Mouse (Mus musculus) layer of hippocampus, postnatal 14 days (tissue): ENCODE results near the gene Krtap10-10. TPM values are rescaled to one million over a fixed set of nuclear protein-coding genes. Genes with fewer than 3 reads are reported as not detected.

ENCODE experiments used
- DNase-seq, 2 experiments: peaks; one replicate each; pipeline ENCODE4 v3.0.0; 2021 to 2022; ENCODE audit warnings: low spot score in 2 of 2, mixed read lengths in 1 of 2
- total RNA-seq, 2 experiments: library from RNA; stranded (reverse); gene quantifications; 2 replicates each; pipeline ENCODE4 v1.2.3; 2021

Krtap10-10 gene
- total RNA-seq, 2 experiments from 2014 or later: not detected

GRCm38 (mm10) chr10:77864762-77865143, 29.0 kb downstream of the Krtap10-10 start:
- no peak for DNase-seq

DNA sequence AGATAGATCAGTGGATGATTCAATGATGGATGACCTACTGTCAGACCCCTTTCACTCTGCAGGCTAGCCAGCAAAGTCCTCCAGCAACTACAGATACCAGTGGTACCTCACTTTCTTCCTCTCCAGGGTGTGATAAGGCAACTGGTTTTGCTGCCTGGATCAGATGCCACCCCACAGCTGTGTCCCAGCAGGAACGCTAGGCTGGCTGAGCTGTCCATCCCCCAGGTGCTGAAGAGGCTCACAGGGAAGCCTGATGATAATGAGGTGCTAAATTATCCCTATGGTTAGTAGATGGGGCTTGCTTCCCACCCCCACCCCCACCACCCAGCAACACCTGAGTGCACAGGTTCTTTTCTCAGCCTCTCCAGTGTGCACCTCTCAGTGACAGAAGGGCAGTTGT, 31.8 kb downstream of the Krtap10-10 start:
- no peak for DNase-seq

DNA sequence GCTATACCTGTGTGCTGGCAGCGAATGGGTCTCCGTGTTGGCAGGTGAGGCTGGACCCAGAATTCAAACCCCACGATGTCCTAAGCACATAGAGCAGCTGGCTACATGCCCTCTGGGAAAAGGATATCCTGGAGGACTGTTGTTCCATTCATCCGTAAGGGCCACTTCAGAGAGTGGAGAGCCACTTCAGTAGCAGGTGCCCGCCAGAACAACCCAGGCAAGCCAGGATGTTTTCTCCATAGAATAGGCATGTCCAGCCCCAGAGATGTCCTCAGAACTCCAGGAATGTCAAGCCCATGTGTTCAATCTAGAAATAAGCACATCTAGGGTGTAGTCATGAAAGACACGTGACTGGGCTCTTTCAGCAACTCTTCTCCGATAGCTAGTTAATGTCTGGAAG, 33.9 kb downstream of the Krtap10-10 start:
- no peak for DNase-seq

DNA sequence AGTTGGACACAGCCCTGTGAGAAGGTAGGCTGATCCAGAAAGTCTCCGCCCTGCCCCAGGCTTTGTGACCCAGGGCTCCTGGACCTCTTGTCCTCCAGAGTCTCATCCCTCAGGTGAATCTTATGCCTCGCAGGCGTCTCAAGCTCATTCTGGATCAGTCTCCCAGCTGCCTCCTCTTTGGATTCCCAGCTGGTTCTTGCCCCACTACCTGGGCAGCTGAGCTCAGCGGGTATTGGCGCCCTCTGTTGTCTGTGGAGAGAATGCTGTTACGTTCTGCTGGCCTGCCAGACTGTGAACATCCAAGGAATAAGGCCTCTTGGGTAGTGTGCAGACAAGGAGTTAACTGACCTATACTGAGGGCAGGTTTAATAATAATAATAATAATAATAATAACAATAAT, 43.2 kb downstream of the Krtap10-10 start:
- DNase-seq: peak in 1 of 2 experiments; percentile 24

GRCm38 (mm10) chr10:77880305-77880704, 44.6 kb downstream of the Krtap10-10 start:
- DNase-seq: no peak

DNA sequence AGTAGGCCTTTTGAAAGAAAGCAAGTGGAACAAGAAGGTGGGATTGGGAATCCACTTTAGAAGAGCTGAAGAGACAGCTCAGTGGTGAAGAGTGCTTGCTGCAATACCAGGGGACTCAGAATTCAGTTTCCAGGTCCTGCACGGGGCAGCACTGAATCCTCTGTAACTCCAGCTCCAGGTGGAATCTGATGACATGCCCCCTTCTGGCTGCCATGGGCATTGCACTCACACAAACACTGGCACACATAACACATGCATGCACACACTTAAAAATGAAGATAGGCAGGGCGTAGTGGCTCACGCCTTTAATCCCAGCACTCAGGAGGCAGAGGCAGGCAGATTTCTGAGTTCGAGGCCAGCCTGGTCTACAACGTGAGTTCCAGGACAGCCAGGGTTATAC, 46.8 kb downstream of the Krtap10-10 start:
- no peak for DNase-seq

DNA sequence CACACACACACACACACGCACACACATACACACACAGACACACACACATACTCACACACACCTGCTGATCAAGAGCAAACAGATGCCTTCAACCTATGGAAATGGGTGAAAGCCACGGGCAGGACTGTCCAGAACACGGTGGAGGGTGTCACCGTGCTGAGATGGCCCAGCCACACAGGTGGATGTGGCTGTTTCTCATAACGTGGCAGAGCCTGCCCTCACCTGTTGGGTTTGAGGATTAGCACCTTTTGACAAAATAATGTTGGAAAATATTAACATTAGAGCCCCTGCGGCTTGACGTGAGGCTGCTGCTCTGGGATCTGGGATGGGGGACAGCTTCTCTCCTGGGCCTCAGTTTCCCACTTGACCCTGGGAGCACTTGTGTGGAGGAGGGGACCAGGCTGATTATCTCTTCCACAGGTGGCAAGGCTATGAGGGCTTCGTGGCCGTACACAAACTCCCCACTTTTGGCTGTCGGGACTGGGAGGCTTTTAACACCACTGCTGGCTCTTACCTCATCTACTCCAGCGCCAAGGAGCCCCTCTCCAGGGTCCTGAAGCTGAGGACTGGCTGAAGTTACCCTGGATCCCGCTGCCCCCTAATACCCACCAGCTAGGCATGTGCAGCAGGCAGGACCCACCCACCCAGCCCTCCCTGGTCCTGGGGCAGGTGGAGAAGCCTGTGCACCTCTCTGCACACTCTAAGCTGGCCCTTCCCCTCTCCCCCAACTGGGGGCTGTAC, 50.4 kb downstream of the Krtap10-10 start:
- DNase-seq: no peak

Other genes with a start within 250 kb of the Krtap10-10 start
- 100 to 1,000 TPM; 116 to 134 TPM for gene Sumo3, start 229.8 kb upstream of the Krtap10-10 start, total RNA-seq
- gene Gm49325, start 229.8 kb upstream of the Krtap10-10 start, total RNA-seq: 10 to 100 TPM; 12.6 to 19.9 TPM
- 10 to 100 TPM; 63.9 to 69.0 TPM for gene Ube2g2, start 213.7 kb upstream of the Krtap10-10 start, total RNA-seq
- gene Tspear, start 149.4 kb upstream of the Krtap10-10 start, total RNA-seq: under 1 TPM in 1 of 2 experiments, not detected in 1; 0.14 TPM
- gene Gm19402, start 145.2 kb upstream of the Krtap10-10 start, total RNA-seq: not detected
- gene Gm9508, start 138.7 kb upstream of the Krtap10-10 start, total RNA-seq: not detected
- not detected for gene Gm10272, start 129.3 kb upstream of the Krtap10-10 start, total RNA-seq
- not detected for gene Gm10024, start 124.5 kb upstream of the Krtap10-10 start, total RNA-seq
- gene Gm10142, start 120.1 kb upstream of the Krtap10-10 start, total RNA-seq: not detected
- gene Krtap12-1, start 115.3 kb upstream of the Krtap10-10 start, total RNA-seq: not detected
- not detected for gene Gm10100, start 109.5 kb upstream of the Krtap10-10 start, total RNA-seq
- gene Gm18596, start 93.3 kb upstream of the Krtap10-10 start, total RNA-seq: not detected
- not detected for gene Gm9736, start 84.6 kb upstream of the Krtap10-10 start, total RNA-seq
- not detected for gene Gm3233, start 76.3 kb upstream of the Krtap10-10 start, total RNA-seq
- gene Gm3238, start 64.6 kb upstream of the Krtap10-10 start, total RNA-seq: not detected
- gene Gm7138, start 59.0 kb upstream of the Krtap10-10 start, total RNA-seq: not detected
- gene Gm3250, start 53.4 kb upstream of the Krtap10-10 start, total RNA-seq: not detected
- gene Gm7137, start 47.7 kb upstream of the Krtap10-10 start, total RNA-seq: not detected
- not detected for gene Gm9639, start 40.9 kb upstream of the Krtap10-10 start, total RNA-seq
- gene Gm19668, start 36.8 kb upstream of the Krtap10-10 start, total RNA-seq: not detected
- gene Gm9507, start 24.1 kb upstream of the Krtap10-10 start, total RNA-seq: not detected
- gene Gm2696, start 21.3 kb upstream of the Krtap10-10 start, total RNA-seq: not detected
- gene Krtap10-4, start 8.9 kb upstream of the Krtap10-10 start, total RNA-seq: not detected
- gene Gm36176, start 10.9 kb downstream of the Krtap10-10 start, total RNA-seq: not detected
- gene Gm10318, start 16.9 kb downstream of the Krtap10-10 start, total RNA-seq: not detected
- not detected for gene Gm3285, start 26.0 kb downstream of the Krtap10-10 start, total RNA-seq
- gene Lrrc3, start 66.6 kb downstream of the Krtap10-10 start, total RNA-seq: 10 to 100 TPM; 10.4 to 10.8 TPM
- 10 to 100 TPM; 31.3 to 32.6 TPM for gene Trpm2, start 134.6 kb downstream of the Krtap10-10 start, total RNA-seq
- gene 1810043G02Rik, start 142.6 kb downstream of the Krtap10-10 start, total RNA-seq: 10 to 100 TPM; 35.2 to 37.4 TPM
- gene Pfkl, start 174.1 kb downstream of the Krtap10-10 start, total RNA-seq: 100 to 1,000 TPM; 155 to 164 TPM
- gene Dnmt3l, start 206.0 kb downstream of the Krtap10-10 start, total RNA-seq: under 1 TPM; 0.39 to 0.57 TPM
- gene Aire, start 207.7 kb downstream of the Krtap10-10 start, total RNA-seq: under 1 TPM; 0.16 to 0.45 TPM
- gene Icosl, start 233.4 kb downstream of the Krtap10-10 start, total RNA-seq: 1 to 10 TPM; 4.5 to 5.7 TPM